Mouse (Mus musculus) spleen, adult 2 months (tissue): ENCODE data around the gene Fosl2.

Experiments
- CTCF ChIP-seq: fragments of 200-500 bp; IDR thresholded peaks from 2 replicates; pipeline ENCODE4 v1.5.1; 2011; ENCODE audit warnings: mild to moderate bottlenecking, inconsistent platforms; ENCODE audit not compliant: insufficient read depth, insufficient read length, insufficient replicate concordance; ENCODE audit errors: extremely low read depth
- POLR2A ChIP-seq: fragments of 200-500 bp; IDR thresholded peaks from 2 replicates; pipeline ENCODE4 v1.6.1; 2011; ENCODE audit warnings: low read depth, low read length, inconsistent platforms

GRCm38 (mm10) chr5:32127226-32127625 lies 8.4 kb upstream of the Fosl2 start:
- TF ChIP-seq POLR2A (no peak), CTCF (no peak)
